Mouse (Mus musculus) small intestine, adult 2 months (tissue): ENCODE data around the gene Dgcr6. TPM values are rescaled to one million over a fixed set of nuclear protein-coding genes. Genes with fewer than 3 reads are reported as not detected.

ENCODE experiments used
- H3K27ac ChIP-seq: fragments of 200-500 bp; 2 replicates; pipeline ENCODE4 v1.5.1; 2012; ENCODE audit warnings: low read depth, low read length, control low read depth, inconsistent platforms; ENCODE audit not compliant: insufficient read depth
- H3K27me3 ChIP-seq: fragments of 200-500 bp; 2 replicates; pipeline ENCODE4 v1.6.1; 2012; ENCODE audit warnings: mild to moderate bottlenecking, moderate library complexity, low read length, inconsistent platforms; ENCODE audit not compliant: control insufficient read depth, insufficient read depth
- H3K36me3 ChIP-seq: fragments of 200-500 bp; 2 replicates; pipeline ENCODE4 v1.6.1; 2012; ENCODE audit warnings: mild to moderate bottlenecking, low read length, control low read depth, inconsistent platforms; ENCODE audit not compliant: control insufficient read depth, insufficient read depth
- H3K4me1 ChIP-seq: fragments of 200-500 bp; 2 replicates; pipeline ENCODE4 v1.6.1; 2012; ENCODE audit warnings: low read length, inconsistent platforms, mixed read lengths; ENCODE audit not compliant: control insufficient read depth, insufficient read depth, insufficient read length
- H3K4me3 ChIP-seq: fragments of 200-500 bp; 2 replicates; pipeline ENCODE4 v1.5.1; 2012; ENCODE audit warnings: low read depth, mild to moderate bottlenecking, control low read depth, inconsistent platforms, low read length, moderate library complexity
- CTCF ChIP-seq: fragments of 200-500 bp; IDR thresholded peaks from 2 replicates; pipeline ENCODE4 v1.5.1; 2012; ENCODE audit warnings: low read depth, mild to moderate bottlenecking, control low read depth, inconsistent platforms, low read length, moderate library complexity, mixed read lengths; ENCODE audit not compliant: insufficient replicate concordance, insufficient read length; ENCODE audit errors: extremely low read depth
- POLR2A ChIP-seq: fragments of 200-500 bp; IDR thresholded peaks from 2 replicates; pipeline ENCODE4 v1.6.1; 2012; ENCODE audit warnings: low read depth, mild to moderate bottlenecking, control low read depth, inconsistent platforms, low read length, moderate library complexity
- WGBS: fragments of 180-500 bp; shearing (Covaris S2); methylation state at CpG from one replicate; pipeline ENCODE4 v1.1.7; 2018; 5-methylcytosine and 5-hydroxymethylcytosine counted together
- polyA plus RNA-seq: library from polyadenylated mRNA; depleted of rRNA; stranded (reverse); fragments of >200 nt; gene quantifications from 2 replicates; pipeline ENCODE4 v1.2.3, GENCODE M21; 2012

The Dgcr6 gene
- polyA plus RNA-seq, 1 experiment = 147 TPM

DNA sequence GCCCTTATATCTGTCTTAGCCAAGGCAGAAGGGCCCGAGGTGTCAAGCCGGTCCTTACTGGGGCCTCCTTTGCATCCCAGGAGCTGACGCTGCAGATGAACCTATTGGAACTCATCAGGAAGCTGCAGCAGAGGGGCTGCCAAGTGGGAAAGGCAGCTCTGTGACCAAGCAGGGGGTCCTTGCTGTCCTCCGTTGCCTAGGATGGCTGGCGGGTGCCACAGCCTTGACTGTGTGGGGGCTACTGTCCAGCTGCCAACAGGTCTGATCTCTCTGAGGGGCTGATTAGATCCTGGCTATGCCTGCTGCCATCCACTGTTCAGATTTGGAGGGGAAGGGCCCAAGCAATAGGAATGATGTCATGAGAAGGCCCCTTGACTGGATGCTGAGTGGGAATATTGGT is 18.1 kb downstream of the Dgcr6 start:
- H3K4me1 ChIP-seq = peaks cover 45% of the 10 kb centered on the region
- no peak overlapping the region for H3K4me3 ChIP-seq
- 94% methylated on average over 5 of the region's 5 CpGs for WGBS
- TF ChIP-seq POLR2A = no peak
- TF ChIP-seq CTCF = no peak
- no peak overlapping the region for H3K27ac ChIP-seq
- H3K36me3 ChIP-seq = peaks cover 22% of the 10 kb centered on the region
- H3K27me3 ChIP-seq = no peaks in the 10 kb centered on the region

GRCm38 (mm10) chr16:18072089-18072488 is 19.4 kb downstream of the Dgcr6 start:
- Histone ChIP-seq H3K36me3 (peaks cover 22% of the 10 kb centered on the region), H3K4me1 (peaks cover 52% of the 10 kb centered on the region), H3K4me3 (no peak overlapping the region), H3K27me3 (no peaks in the 10 kb centered on the region), H3K27ac (no peak overlapping the region)
- no peak for TF ChIP-seq CTCF
- no peak for TF ChIP-seq POLR2A
- 96% methylated on average over 13 of the region's 13 CpGs for WGBS

- TF ChIP-seq CTCF (no peak), POLR2A (no peak)
- H3K4me3 ChIP-seq = no peak overlapping the region
- peaks cover 22% of the 10 kb centered on the region for H3K36me3 ChIP-seq
- H3K27me3 ChIP-seq = no peaks in the 10 kb centered on the region
- H3K4me1 ChIP-seq = peaks cover 44% of the 10 kb centered on the region
- WGBS = 43% methylated on average over 9 of the region's 9 CpGs
- peak overlapping the region; percentile 96 for H3K27ac ChIP-seq
Measured at GRCm38 (mm10) chr16:18073259-18073962, 20.8 kb downstream of the Dgcr6 start.

DNA sequence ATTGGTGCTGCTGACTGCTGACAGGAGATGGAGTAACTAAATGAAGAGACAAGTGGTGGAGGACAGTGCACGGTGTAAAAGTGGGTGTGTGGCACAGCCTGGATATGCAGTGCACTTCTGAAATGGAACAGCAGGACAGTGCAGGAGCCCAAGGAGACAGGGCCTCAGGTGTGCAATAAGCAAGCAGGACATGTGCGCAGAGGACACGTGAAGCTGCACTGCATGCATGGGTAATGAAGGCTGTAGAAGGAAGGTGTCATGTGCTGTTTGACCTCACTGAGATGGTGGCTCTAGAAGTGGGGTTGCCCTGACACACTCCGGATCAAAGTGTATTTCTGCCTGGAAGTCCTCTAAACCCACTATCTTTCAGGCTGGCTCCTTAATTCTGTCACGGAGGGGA is 22.0 kb downstream of the Dgcr6 start:
- 39% methylated on average over 5 of the region's 5 CpGs for WGBS
- TF ChIP-seq CTCF (no peak), POLR2A (no peak)
- peak overlapping the region; percentile 96 for H3K27ac ChIP-seq
- no peak overlapping the region for H3K4me3 ChIP-seq
- H3K27me3 ChIP-seq = no peaks in the 10 kb centered on the region
- peaks cover 22% of the 10 kb centered on the region for H3K36me3 ChIP-seq
- peaks cover 33% of the 10 kb centered on the region for H3K4me1 ChIP-seq

DNA sequence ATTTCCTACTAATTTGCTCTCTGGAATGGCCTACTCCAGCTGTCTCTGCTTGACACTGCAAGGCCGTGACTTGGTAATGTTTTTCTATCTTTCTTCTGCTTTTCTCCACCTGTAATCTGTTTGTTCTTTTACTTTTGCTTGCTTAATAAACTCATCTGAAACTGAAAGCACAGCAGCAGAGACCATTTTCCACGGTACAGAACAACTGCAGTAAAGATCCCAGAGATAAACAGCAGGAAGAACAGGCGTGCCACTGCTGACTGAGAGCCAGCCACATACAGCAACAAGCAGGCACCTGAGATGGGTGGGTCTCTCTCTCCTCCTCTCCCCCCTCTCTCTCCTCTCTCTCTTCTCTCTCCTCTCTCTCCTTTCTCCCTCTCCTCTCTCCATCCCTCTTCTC is 22.5 kb downstream of the Dgcr6 start:
- TF ChIP-seq CTCF (no peak), POLR2A (no peak)
- Histone ChIP-seq H3K27me3 (no peaks in the 10 kb centered on the region), H3K27ac (peak overlapping the region; percentile 96), H3K36me3 (peaks cover 24% of the 10 kb centered on the region), H3K4me3 (no peak overlapping the region), H3K4me1 (peaks cover 31% of the 10 kb centered on the region)
- WGBS = 5% methylated on average over 3 of the region's 3 CpGs

GRCm38 (mm10) chr16:18078314-18079015 is 25.8 kb downstream of the Dgcr6 start:
- 93% methylated on average over 5 of the region's 5 CpGs for WGBS
- H3K4me3 ChIP-seq = no peak overlapping the region
- H3K27ac ChIP-seq = no peak overlapping the region
- no peaks in the 10 kb centered on the region for H3K27me3 ChIP-seq
- TF ChIP-seq POLR2A = no peak
- no peak for TF ChIP-seq CTCF
- peaks cover 46% of the 10 kb centered on the region for H3K4me1 ChIP-seq
- H3K36me3 ChIP-seq = peaks cover 3% of the 10 kb centered on the region; the same call in 1 of the 2 replicates

- H3K36me3 ChIP-seq = peaks cover 3% of the 10 kb centered on the region; the same call in 1 of the 2 replicates
- TF ChIP-seq POLR2A (no peak), CTCF (no peak)
- H3K4me3 ChIP-seq = no peak overlapping the region
- no peaks in the 10 kb centered on the region for H3K27me3 ChIP-seq
- 95% methylated on average over 2 of the region's 2 CpGs for WGBS
- H3K27ac ChIP-seq = no peak overlapping the region
- H3K4me1 ChIP-seq = peaks cover 45% of the 10 kb centered on the region
Measured at GRCm38 (mm10) chr16:18079300-18079699, 26.6 kb downstream of the Dgcr6 start.
